Mouse (Mus musculus) layer of hippocampus, adult 18-20 months (tissue): ENCODE data around the gene Fam53b. TPM values are rescaled to one million over a fixed set of nuclear protein-coding genes. Genes with fewer than 3 reads are reported as not detected.
A peak's percentile ranks its signal among the peaks of the same experiment; 100 is the strongest.

Experiments
- DNase-seq, 2 experiments: peaks; one replicate each; pipeline ENCODE4 v3.0.0; 2022; ENCODE audit warnings: low spot score in 2 of 2
- total RNA-seq, 2 experiments: library from RNA; stranded (reverse); gene quantifications; 2 replicates each; pipeline ENCODE4 v1.2.3; 2021

Gene Fam53b
- total RNA-seq, 2 experiments from 2014 or later, result 50.6 to 51.7 TPM

DNA sequence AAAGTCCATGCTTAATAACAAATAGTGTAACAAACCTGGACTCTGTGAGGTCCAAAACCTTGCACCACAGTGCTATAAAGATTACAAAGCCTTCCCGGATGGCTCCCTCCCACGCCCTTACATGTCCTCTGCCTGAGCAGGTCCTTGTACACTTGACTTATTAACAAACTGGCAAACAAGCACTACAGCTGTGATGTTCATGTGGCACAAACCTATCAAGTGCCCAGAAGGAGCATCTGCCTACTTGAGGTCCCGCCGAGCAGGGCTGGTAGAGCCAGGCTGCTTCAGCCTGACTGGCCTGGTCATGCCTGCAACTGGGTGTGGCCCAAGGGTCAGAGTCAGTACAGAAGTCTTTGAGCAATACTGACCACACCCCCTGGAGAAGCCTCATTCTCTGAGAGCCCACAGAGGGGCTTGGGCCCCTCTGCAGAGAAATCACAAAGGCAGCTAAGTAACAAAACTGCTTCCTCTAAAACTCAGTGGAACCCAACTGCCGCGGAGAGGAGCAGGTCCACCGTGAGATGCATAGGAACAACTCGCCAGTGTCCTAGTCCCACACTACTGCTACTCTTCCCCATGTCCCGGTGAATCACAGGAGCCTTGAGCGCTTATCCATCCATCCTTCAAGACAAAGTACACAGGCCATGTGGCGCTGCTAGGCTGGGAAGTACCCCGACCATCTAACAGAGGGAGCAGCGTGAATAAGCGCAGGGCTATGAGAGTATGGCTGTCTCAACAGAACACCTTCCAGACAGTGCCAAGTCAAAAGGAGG lies 23.1 kb downstream of the Fam53b start:
- DNase-seq, result no peak

DNA sequence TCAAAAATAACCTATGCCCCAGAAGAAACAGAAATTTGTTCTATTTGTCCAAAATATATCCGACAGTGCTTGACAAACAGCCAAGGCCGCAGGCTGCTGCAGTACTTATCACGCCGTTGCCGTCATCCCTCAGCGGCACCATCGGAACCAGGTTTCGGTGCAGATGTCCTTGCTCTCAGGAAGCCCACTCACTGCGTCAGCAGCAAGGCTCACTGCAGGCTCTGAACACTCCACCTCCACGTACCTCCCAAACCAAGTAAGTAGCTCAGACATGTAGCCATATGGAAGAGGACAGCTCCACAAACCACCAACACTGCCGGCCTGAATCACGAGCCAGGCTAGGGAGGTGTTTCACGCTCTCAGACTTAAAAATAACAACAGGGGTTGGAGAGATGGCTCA lies 24.9 kb downstream of the Fam53b start:
- DNase-seq, result peak; percentile 65 to 85

DNA sequence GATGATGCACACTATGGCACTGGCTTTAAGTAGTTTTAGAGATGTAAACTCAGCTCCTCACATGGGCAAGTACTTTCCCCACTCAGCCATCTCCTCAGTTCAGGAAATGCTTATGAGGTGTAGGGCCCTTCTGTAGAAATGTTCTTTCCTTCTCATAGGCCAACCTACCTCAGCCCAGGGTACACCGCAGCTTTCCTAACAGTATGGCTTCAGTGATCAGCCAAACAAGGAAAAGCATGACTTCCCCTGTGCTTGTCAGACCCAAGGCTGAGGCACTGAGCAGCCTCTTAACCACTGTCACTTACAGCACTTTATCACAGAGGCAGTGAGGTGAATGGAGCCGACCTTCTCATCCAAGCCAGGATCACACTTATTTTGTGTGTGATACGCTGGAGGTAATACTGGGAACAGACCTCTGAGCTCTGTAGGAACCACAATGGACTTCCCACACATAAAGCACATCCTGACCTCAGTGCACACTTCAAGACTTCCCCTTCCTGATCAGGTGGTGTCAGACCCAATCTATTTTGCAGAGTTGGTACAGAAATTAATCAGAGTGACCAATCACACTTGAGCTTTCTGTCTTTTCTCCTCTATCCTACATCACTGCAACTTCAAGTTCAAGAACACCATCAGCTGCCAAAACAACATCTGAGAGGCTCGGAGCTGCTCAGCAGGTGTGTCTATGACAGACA lies 26.0 kb downstream of the Fam53b start:
- no peak for DNase-seq

DNA sequence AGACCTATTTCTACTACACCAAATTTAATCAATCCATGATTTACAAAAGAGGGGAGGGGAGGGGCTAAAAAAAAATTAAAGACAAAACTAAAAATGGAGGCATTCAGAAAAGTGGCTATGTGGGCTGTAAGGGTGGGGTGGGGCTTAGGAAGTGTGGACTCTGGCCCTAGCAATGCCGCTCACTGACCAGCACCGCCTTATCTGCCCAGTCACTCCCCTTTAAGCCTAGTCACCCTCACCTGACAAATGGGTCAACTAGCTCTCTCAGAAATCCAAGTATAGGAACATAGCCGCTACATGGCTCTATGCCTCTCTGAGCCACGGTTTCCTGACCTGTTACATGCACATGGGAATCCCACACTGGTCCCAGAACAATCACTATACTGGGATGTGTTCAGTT lies 26.7 kb downstream of the Fam53b start:
- DNase-seq, result no peak

GRCm38 (mm10) chr7:132786522-132786921 lies 27.2 kb downstream of the Fam53b start:
- no peak for DNase-seq

DNA sequence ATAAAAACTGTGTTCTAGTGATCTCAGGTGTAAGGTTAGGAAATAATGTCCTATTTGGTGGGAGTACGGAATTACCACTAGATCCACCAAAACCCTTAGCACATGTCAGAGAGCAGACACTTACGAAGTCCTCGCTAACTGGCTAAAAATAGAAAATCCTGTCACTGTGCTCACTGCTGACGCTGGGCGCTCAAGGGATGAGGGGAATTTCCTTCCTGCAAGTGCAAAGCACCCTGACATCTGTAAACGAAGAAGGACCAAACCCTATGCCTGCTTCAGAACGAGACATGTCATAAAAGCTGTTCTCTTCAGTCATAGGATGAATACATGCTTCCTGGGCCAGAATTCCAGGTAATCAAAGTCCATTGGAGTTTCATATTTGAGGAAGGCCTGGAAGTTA lies 27.7 kb downstream of the Fam53b start:
- DNase-seq, result no peak

DNA sequence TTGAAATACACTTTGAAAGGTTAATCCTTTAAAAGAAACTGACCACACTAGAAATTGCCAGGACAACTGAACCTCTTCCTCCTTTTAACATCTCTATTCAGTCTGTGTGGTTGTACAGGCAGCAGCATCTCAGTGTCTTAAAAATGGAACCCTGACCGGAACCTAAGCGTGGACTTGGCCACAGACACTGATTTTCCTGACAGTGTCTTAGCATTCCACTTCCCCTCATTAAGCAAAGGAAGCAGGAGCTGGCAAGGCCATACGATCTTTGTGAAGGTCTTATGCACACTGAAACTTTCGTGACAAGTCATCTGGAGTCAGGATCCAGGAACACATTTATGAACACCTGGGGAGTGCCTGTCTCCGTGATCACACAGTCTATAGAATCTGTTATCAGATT lies 29.6 kb downstream of the Fam53b start:
- DNase-seq, result no peak

GRCm38 (mm10) chr7:132781850-132782249 lies 31.8 kb downstream of the Fam53b start:
- no peak for DNase-seq

GRCm38 (mm10) chr7:132781130-132781814 lies 32.4 kb downstream of the Fam53b start:
- no peak for DNase-seq

DNA sequence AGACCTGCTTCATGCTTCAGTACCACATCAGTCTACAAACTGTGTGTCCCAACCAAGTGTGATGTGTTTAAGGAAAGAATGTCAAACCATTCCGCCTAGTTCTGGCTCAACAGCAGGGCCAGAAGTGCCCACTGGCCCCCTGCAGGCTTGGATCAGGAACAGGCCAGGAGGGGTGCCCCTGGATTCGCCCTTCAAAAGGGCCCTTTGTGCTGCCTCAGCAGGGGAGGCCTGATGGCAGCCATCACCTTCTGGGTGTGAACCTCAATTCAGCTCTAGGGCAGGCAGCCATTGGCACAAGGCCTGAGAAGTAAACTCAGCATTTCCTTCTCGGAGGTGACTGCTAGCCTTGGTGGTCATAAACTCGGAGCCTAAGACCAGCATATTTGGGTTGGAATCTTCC lies 33.1 kb downstream of the Fam53b start:
- DNase-seq, result no peak

GRCm38 (mm10) chr7:132778630-132779029 lies 35.1 kb downstream of the Fam53b start:
- DNase-seq, result no peak

- DNase-seq, result no peak
Observed at GRCm38 (mm10) chr7:132777728-132778453, 35.8 kb downstream of the Fam53b start.

DNA sequence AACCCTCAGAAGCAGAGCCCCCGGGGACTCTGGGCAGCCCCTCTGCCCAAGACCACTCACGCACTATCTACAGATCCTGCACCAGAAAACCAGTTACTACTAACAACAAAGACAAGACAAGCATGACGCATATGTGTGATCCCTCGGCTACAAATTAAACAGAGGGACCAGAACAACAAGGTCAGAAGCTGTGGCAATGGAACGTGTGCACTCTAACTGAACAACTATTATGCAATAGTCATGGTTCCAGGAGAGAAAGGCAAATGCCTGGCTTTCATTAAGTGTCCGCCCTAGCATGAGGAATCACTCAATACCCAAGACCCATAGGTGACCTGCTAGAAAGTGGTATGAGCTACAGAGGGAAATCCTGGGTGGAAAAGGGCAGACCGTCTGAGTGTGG lies 36.6 kb downstream of the Fam53b start:
- no peak for DNase-seq

DNA sequence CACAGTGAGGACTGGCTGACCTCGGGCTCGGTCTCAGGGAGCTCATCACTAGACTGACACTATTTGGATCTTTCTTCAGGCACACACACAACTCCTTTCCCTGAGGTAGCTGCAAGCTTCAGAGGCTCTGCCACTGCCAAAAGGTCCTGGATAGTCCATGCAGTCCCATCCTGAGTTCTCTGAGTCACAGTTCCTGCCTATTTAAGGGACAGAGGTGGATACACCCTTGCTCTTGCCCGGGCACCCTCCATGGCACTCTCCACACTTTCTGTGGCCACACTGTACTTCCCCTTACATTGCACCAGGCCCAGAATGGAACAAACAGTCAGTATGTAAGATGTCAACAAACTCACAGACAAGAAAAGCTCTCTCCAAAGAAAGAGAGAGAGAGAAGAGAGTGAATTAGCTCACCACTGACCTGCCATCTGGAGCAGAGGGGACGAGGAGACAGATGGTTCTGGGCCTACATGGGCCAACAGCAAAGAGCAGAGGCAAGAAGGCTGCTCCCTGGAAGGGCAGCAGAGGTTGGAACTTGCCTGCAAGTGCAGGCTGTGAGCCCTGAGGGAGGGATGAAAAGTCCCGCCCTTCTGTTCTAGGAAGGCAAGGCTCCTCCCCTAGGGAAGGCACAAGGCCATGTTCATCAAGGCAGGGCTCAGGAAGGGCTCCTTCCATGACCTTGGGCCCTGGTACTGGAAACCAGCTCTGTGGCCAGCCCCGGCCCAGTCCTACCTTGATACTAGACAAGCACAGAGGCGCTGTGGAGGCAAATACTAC lies 37.2 kb downstream of the Fam53b start:
- no peak for DNase-seq

DNA sequence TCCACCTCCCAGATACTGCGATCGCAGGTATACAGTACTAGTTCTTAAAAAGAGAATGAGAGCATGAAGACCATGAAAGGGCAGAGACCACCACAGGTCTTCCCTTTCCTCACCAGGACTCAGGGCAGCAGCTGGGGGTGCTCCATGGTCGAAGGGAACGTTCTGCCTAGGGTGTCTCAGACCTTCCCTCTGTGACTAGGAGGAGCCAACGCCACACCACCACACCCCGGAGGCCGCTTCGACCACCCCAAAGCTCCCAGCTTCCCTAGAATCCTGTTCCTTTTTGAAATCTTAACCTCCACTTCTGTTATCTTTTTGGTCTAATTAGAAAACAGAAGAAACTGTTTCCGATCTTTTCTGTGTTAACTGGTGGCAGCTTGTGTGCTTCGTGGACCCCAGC lies 37.8 kb downstream of the Fam53b start:
- DNase-seq, result no peak

GRCm38 (mm10) chr7:132775333-132775732 lies 38.4 kb downstream of the Fam53b start:
- no peak for DNase-seq

- DNase-seq, result no peak
Observed at GRCm38 (mm10) chr7:132773011-132773705, 40.5 kb downstream of the Fam53b start.

- no peak for DNase-seq
Observed at GRCm38 (mm10) chr7:132772440-132772839, 41.2 kb downstream of the Fam53b start.

DNA sequence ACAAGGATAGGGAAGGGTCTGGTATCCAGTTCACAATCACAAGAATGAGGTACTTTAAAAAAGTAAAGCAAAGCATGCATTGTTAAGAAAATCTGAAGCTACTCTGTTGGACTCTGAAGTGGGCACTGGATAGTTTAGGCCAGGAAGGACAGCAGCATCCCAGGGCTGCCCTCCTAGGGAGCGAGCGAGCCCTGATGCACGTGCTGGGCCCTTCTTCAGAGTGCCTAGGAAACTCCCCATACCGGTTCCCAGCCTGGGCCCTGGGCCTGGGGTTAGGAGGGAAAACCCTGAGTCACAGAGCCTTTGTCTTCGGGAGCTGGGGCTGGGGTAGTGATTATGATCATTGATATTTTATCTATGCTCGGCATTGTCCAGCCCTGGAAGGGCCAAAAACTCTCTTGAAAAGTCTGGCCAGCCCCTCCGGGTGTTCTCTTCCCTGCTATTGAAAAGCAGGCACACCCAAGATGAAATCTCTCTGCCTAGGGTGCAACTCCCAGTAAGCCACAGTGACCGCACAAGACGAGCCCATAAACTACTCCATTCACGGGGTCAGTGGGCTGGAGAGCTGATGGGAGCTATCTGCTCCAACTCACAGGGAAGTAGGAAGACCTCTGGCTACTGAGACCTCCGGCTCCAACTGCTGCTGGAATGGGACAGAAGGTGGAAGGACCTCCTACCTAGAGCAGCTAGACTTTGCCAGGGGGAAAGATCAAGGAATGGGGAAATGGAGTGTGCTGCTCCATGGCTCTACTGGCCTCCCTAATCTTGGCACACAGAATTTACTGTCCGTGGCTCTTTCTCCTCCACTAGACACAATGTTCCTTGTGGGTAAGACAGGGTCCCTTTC lies 45.0 kb downstream of the Fam53b start:
- DNase-seq, result no peak
